Mouse (Mus musculus): ENCODE data around the gene Fank1.

The Fank1 gene

DNA sequence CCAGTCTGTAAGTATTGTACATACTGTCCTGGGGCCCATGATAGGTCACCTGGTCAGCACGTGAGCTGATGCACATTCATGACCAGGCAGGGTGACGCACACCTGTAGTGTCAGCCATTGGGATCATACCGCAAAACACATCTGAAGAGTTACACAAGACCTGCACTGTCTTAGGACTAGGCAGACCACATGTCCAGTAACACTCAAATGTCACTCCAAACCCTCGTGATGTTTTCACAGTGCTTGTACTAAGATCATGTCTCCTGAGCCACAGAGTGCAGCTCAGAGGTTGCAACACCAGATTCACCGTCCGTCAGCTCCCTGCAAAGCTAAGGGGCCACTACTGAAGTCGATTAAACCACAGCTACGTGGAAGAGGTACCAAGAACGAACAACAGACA lies 114.6 kb downstream of the Fank1 start:
- no peak for DNase-seq (ENCODE audit: low read depth, low spot score)

- DNase-seq (ENCODE audit: low read depth, low spot score) = peak; percentile 24
Measured at GRCm38 (mm10) chr7:133891796-133892195, 115.1 kb downstream of the Fank1 start.

- DNase-seq (ENCODE audit: low read depth, low spot score) = no peak
Measured at GRCm38 (mm10) chr7:133899391-133899790, 122.7 kb downstream of the Fank1 start.

GRCm38 (mm10) chr7:133908966-133909365 lies 132.3 kb downstream of the Fank1 start:
- no peak for DNase-seq (ENCODE audit: low read depth, low spot score)

- no peak for DNase-seq (ENCODE audit: low read depth, low spot score)
Measured at GRCm38 (mm10) chr7:133909833-133910375, 133.2 kb downstream of the Fank1 start.

GRCm38 (mm10) chr7:133911881-133912280 lies 135.2 kb downstream of the Fank1 start:
- peak; percentile 77 for DNase-seq (ENCODE audit: low read depth, low spot score)

DNA sequence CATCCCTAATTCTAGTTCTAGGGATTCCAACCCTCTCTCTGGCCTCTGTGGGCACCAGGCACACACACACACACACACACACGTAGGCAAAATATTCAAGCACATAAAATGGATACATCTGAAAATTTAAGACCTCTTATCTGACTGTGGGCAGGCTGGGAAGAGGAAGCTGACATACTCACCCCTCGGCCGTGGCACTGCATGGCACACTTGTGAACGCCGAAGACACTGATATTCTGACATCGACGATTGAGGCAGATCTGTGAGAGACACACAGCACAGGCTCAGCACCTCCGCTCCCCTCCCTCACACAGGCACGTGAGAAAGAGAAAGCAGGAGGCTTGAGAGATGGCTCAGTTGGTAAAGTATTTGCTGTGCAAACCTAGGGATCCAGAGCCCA lies 139.6 kb downstream of the Fank1 start:
- no peak for DNase-seq (ENCODE audit: low read depth, low spot score)

DNA sequence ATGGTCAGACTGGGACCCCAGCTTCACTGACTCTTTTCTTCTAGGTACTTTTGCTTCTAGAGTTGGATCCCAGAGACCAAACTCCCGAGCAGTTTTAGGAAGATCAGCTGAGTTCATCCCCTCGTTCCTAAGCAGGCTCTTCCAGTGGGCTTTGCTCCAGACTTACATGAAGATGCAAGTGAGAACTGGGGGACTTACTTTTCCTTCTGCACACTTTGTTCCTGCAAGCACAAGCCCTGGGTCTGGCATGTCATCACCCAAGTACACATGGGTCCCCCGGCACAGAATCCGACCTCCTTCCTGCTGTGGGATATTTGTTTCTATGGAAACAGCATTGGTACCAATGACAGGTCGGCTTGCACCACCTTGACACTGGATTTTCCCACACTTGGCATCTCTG lies 142.6 kb downstream of the Fank1 start:
- DNase-seq (ENCODE audit: low read depth, low spot score) = no peak

GRCm38 (mm10) chr7:133919918-133920317 lies 143.3 kb downstream of the Fank1 start:
- DNase-seq (ENCODE audit: low read depth, low spot score) = peak; percentile 88

- DNase-seq (ENCODE audit: low read depth, low spot score) = no peak
Measured at GRCm38 (mm10) chr7:133920724-133921123, 144.1 kb downstream of the Fank1 start.

DNA sequence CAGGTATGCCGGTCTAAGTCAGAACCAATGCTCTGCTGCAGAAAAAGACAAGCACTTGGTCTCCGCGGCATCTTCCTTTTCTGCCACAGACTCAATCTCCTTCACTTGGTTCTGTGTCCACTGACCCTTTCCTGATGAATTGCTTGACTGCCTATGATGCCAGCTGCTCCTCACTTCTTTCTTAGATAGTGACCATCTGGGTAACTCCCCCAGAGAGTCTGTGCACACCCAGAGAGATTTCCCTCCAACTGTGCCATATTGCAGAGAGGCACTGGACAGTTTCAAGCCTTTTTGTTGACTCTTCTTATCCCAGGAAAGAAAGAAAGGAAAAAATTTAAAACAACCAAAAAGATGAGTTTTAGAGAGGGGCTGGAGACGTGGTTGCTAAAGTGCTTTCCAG lies 144.6 kb downstream of the Fank1 start:
- peak; percentile 60 for DNase-seq (ENCODE audit: low read depth, low spot score)

DNA sequence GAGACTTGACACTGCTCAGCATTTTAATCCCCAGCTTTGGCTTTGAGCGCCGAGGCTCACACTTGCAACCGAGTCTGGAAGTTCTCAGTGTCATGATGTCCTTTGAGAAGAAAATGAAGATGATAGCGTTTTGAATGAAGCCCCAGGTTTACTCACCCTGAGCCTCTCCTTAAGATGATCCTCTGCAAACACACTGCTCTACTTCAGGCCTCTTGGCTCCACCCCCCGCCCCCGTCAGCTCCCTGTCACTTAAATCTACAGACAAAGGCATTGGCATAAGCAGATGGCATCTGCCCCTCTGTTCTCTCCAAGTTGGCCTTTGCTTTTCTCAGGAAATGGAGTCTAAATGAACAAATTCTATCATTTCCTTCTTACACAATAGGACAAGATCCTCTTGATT lies 147.3 kb downstream of the Fank1 start:
- DNase-seq (ENCODE audit: low read depth, low spot score) = peak; percentile 28

- DNase-seq (ENCODE audit: low read depth, low spot score) = no peak
Measured at GRCm38 (mm10) chr7:133925771-133926170, 149.1 kb downstream of the Fank1 start.

DNA sequence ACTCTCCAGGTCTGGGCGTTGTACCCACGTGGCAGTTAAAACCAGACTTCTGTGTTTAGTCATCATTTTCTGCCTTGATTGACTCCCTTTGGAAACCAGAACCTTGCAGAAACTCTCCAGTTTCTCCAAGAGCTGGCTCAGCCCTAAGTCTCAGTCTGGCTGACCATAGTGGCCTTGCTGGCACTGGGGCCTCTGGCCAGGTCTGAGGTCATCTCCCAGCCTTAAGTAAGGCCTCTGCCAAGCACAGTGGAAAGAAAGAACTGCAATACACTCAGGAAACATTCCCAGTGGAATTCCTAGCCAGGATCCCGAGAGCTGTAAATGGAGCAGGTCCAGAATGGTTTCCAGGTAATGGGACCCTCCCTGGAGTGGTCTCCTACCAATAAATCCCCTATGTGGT lies 152.3 kb downstream of the Fank1 start:
- no peak for DNase-seq (ENCODE audit: low read depth, low spot score)
